Mouse (Mus musculus) layer of hippocampus, adult 18-20 months (tissue): ENCODE data around the gene Rnf150. TPM values are rescaled to one million over a fixed set of nuclear protein-coding genes. Genes with fewer than 3 reads are reported as not detected.
"Not testable (repeated sequence)": the region's sequence is repeated elsewhere in the genome, so short reads cannot be mapped to it uniquely, and the experiment has no call there.

Experiments
- DNase-seq, 2 experiments: peaks; one replicate each; pipeline ENCODE4 v3.0.0; 2022; ENCODE audit warnings: low spot score in 2 of 2
- total RNA-seq, 2 experiments: library from RNA; stranded (reverse); gene quantifications; 2 replicates each; pipeline ENCODE4 v1.2.3; 2021

Rnf150 gene
- total RNA-seq, 2 experiments from 2014 or later: 47.6 to 49.8 TPM

GRCm38 (mm10) chr8:83067906-83068305, 204.8 kb downstream of the Rnf150 start:
- DNase-seq: no peak

GRCm38 (mm10) chr8:83074248-83074647, 211.1 kb downstream of the Rnf150 start:
- DNase-seq: no peak

GRCm38 (mm10) chr8:83076621-83077020, 213.5 kb downstream of the Rnf150 start:
- DNase-seq: no peak

GRCm38 (mm10) chr8:83077329-83077728, 214.2 kb downstream of the Rnf150 start:
- DNase-seq: no peak

GRCm38 (mm10) chr8:83078701-83079533, 215.8 kb downstream of the Rnf150 start:
- DNase-seq: no peak

- no peak for DNase-seq
These were observed 216.3 kb downstream of the Rnf150 start for GRCm38 (mm10) chr8:83079534-83079844.

- no peak for DNase-seq
These were observed 218.1 kb downstream of the Rnf150 start for GRCm38 (mm10) chr8:83081266-83081665.

- not testable (repeated sequence) for DNase-seq
These were observed 218.7 kb downstream of the Rnf150 start for GRCm38 (mm10) chr8:83081806-83082205.

- DNase-seq: no peak
These were observed 219.1 kb downstream of the Rnf150 start for GRCm38 (mm10) chr8:83082251-83082650.

- DNase-seq: no peak
These were observed 220.3 kb downstream of the Rnf150 start for GRCm38 (mm10) chr8:83083452-83083851.

GRCm38 (mm10) chr8:83085581-83085980, 222.4 kb downstream of the Rnf150 start:
- DNase-seq: no peak

GRCm38 (mm10) chr8:83086625-83087024, 223.5 kb downstream of the Rnf150 start:
- no peak for DNase-seq

- no peak for DNase-seq
These were observed 224.4 kb downstream of the Rnf150 start for GRCm38 (mm10) chr8:83087604-83088003.

- DNase-seq: no peak
These were observed 225.0 kb downstream of the Rnf150 start for GRCm38 (mm10) chr8:83088156-83088555.

GRCm38 (mm10) chr8:83089336-83089986, 226.3 kb downstream of the Rnf150 start:
- peak; percentile 82 to 97 for DNase-seq

- DNase-seq: no peak
These were observed 227.3 kb downstream of the Rnf150 start for GRCm38 (mm10) chr8:83090446-83090845.

- DNase-seq: peak in 1 of 2 experiments; percentile 49
These were observed 236.9 kb downstream of the Rnf150 start for GRCm38 (mm10) chr8:83100041-83100440.

- DNase-seq: no peak
These were observed 239.9 kb downstream of the Rnf150 start for GRCm38 (mm10) chr8:83102957-83103510.

- DNase-seq: no peak
These were observed 240.8 kb downstream of the Rnf150 start for GRCm38 (mm10) chr8:83103968-83104367.

GRCm38 (mm10) chr8:83109756-83110155, 246.6 kb downstream of the Rnf150 start:
- DNase-seq: no peak

- DNase-seq: no peak
These were observed 247.0 kb downstream of the Rnf150 start for GRCm38 (mm10) chr8:83110177-83110576.

- no peak for DNase-seq
These were observed 271.9 kb downstream of the Rnf150 start for GRCm38 (mm10) chr8:83135086-83135485.
